Mouse (Mus musculus): ENCODE measurements around the gene Hs6st3.

Gene Hs6st3

DNA sequence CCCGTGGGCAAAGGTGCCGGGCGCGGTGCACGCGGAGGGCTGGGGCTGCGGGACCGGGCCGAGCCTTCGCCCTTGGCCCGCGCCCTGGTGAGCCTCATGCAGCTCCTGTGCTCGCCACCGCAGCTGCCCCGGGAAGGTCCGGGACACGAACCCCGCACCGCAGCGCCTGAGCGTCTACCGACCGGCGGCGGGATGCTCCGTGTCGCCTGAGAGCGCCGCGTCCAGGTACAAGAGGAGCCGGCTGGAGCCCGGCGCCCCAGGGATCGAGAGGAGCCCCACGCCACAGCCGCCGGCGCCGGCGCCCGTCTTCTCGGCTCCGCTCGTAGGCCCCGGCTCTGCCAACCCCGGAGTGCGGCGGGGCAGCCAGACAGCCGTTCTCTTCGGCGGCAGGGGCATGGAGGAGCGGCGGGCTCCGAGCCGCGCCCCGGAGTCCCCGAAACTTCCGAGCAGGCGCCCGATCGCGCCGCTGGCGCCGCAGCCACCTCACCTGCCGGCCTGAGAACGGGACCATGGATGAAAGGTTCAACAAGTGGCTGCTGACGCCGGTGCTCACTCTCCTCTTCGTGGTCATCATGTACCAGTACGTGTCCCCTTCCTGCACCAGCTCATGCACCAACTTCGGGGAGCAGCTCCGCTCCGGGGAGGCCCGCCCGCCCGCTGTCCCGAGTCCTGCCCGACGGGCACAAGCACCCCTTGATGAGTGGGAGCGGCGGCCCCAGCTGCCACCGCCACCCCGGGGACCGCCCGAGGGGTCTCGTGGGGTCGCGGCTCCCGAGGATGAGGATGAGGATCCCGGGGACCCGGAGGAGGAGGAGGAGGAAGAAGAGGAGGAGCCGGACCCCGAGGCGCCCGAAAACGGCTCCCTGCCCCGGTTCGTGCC lies at the start of gene Hs6st3:
TSS of gene Hs6st3 (plus strand) at position 436 of the 880 bp plus-strand sequence.
- peak in 1 of 2 experiments; percentile 11 for DNase-seq (ENCODE audit: low spot score in 2 of 2)

DNA sequence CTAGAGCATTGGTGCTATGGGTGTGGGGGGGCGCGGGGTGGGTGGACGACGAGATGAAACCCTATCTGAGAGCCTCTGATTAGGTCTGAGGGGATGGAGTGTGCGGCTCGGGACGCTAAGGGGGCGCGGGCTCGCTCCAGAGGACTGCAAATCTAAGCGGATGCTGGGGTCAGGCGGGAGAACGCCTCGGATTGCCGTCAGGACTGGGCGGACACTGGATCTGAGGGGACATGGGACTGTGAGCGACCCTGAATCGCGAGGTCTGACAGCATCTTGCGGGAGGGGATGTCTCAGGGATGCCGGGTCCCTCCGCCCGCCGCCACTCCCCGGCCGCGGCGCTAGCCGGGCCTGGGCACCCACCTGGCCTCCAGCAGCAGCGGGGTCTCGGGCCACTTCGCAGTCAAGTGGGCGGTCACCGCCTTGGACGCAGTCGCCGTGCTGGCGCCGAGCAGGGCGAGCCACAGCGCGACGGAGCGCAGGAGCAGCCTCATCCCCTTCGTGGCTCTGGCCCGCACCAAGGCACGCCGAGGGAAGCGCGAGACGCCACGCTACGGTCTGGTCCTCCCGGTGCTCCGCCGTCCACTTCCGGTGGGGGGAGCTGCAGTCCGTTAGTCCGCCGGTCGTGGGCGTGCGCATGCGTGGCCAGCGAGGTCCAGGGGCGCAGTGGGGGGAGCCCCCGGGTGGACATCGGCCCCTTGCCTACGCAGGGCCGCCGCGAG lies 39.1 kb upstream of the Hs6st3 start, which contains the start of gene Uggt2:
TSS of gene Uggt2 (minus strand) at position 580 of the 719 bp plus-strand sequence.
- peak; percentile 70 to 76 for DNase-seq (ENCODE audit: low spot score in 2 of 2)

DNA sequence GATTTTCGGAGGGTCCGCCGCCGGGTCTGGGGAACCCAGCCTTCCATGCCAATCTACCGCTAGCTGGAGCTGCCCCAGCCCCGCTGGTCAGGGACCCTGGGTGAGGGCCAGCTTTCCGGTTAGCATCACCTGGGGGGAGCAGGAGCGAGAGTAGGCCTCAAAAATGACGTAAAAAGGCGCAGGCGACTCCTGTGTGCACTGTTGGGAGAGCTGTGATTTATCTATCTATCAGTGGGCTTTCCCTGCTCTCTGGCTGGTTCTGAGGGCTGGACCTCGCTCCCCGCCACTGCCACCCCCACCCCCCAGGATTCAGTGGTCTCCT lies 38.6 kb upstream of the Hs6st3 start:
- no peak for DNase-seq (ENCODE audit: low spot score in 2 of 2)

DNA sequence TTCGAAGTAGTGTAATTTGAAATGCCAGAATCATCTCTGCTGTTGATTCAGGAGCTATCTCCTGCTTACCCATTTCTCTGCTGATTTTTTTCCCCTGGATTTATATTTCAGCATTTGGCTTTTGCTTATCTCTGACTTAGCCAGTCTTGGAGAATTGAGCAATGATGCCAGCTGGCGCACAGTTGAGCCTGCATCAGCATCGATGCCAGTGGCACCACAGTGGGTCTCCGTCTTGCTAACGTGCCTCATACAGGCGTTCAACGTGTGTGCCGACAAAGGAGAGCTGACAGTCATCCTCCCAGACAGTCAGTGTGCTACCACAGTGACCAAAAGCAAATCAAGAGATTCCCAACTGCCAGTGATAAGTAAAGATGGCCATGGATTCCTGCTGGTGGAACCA lies 30.6 kb upstream of the Hs6st3 start:
- DNase-seq (ENCODE audit: low spot score in 2 of 2): no peak

DNA sequence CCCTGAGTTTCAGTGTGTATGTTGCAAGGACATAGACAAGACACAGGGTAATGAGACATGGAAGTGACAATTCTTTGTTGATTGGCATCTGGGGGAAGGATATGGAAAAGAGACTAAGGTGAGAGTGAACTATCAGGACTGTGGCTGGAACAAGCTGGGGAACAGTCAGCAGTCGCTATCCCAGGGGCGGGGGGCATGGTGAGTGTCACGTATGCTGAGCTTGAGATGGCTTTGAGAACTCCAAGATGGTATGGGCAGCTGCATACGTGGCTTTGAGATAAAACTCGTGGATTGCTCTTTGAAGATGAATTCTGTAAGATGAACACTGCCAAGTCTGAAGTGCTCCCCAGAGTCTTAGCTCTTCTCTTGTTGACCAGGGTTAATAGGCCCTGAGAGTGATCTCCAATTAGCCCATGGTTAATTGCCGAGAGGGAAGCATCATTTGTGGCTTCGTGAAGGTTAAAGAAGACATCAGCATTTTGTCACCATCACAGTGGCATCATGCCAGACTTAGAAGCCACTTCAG lies 29.3 kb upstream of the Hs6st3 start:
- DNase-seq (ENCODE audit: low spot score in 2 of 2): no peak

DNA sequence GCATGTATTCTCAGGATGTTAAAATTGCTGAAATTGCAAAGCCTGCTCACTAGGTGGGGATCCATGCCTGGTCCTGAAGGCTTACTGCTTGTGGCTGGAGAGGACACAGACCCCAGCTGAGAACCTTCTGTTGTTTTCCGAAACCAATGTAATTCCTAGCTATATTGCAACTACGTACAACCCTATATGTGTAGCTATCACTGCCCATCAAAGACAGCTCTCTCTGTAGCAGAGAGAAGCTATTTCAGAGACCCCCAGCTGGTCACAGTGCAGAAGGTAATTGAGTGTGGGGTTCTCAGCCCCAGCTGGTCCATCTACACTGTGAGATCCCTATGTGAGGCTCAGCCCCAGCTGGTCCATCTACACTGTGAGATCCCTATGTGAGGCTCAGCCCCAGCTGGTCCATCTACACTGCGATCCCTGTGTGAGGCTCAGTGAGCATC lies 28.3 kb upstream of the Hs6st3 start:
- DNase-seq (ENCODE audit: low spot score in 2 of 2): no peak

DNA sequence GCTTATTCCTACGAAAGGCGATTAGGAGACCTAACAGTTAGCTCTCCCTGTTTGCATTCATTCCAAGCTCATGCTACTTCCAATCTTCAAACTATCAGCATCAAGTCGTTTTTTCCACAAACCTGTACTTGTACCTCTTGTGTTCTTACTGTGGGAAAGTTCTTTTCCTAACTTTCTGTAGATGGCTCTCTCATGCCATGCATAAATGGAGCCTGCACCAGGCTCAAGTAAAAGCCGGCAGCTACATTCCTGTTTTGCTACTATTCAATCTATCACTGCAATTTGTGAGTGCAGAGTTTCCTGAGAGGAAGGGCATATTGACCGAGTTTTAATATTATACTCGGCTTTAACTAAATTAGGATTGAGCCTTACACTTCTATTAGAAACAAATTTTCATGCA lies 25.6 kb upstream of the Hs6st3 start:
- no peak for DNase-seq (ENCODE audit: low spot score in 2 of 2)

DNA sequence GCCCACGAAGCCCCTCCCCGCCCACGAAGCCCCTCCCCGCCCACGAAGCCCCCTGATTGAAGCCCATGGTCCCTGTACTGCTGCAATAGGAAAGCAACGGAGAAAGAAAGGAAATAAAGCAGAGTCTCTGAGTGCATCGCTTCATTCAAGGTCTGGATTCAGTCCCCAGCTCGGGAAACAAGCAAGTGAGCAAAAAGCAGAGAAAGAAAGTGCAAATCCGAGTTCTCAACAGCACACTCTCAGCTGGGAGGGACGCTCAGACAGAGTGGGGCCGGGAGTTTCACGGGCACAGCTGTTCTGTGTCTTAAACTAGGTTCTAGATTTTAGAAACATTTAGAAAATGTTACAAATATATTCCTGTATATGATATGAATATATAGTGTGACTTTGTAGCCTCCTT lies 14.6 kb upstream of the Hs6st3 start:
- no peak for DNase-seq (ENCODE audit: low spot score in 2 of 2)

DNA sequence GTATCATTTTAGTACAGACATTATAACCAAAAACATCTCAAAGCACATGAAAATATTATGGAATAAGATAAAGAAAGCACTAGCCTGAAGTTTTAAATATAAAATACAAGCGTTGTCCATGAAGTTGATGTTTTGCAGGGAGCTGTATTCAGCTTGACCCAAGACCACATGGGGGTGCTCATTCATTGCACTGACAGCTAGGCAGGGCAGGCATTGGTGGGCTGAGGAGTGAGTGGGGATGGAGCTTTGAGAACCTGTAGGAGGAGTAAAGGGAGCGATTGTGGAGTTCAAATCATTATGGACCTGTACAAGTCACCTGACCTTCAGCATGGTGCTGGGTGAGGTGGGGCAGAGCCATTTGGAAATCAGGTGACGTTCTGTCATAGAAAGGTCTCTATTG lies 14.1 kb upstream of the Hs6st3 start:
- no peak for DNase-seq (ENCODE audit: low spot score in 2 of 2)

DNA sequence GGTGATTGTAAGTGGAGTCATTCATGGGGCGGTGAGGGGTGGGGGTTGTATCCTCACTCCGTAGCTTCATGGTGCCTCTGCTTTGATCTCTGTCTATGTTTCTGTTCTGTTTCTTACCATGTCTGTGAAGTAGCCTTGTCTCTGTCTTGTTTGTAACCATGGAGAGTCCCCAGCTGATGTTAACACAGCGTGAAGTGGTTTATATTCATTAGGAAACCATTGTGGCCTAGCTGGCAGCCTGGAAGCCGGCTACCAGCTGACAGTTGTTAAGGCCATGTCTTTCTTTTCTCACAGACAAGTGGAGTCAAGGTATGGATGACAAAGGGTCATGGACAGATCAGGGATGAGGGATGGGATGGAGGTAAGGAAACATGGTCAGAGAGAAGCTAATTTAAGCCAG lies 12.3 kb upstream of the Hs6st3 start:
- no peak for DNase-seq (ENCODE audit: low spot score in 2 of 2)

DNA sequence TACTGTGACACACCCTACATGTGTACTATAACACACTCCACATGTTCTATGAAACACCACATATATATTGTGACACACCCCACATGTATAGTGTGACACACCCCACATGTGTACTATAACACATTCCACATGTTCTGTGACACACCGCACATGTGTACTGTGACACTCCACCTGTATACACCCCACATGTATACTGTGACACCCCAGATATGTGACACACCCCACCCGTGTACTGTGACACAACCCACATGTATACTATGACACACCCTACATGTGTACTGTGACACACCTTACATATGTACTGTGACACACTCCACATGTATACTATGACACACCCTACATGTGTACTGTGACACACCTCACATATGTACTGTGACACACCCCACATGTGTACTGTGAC lies 10.8 kb upstream of the Hs6st3 start:
- no peak for DNase-seq (ENCODE audit: low spot score in 2 of 2)

DNA sequence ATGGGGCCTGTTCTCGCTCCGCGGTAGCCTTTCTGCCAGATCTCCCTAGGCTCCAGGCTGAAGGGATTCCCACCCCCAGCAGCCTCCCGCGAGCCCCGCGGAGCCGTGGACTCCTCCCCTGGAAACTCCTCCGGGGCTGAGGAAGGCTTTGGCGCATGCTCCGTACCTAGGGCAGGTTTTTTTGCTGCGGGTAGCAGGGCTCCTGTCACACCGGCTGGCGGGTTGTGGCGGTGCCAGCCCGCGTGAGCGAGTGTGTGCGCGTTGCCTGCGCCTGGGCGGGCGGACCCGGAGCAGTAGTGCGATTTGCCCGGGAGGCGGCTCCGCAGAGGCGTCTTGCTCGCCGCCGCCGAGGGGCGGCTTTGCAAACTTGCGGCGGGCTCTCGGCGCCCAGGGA lies 632 bp upstream of the Hs6st3 start:
- peak; percentile 57 to 76 for DNase-seq (ENCODE audit: low spot score in 2 of 2)

DNA sequence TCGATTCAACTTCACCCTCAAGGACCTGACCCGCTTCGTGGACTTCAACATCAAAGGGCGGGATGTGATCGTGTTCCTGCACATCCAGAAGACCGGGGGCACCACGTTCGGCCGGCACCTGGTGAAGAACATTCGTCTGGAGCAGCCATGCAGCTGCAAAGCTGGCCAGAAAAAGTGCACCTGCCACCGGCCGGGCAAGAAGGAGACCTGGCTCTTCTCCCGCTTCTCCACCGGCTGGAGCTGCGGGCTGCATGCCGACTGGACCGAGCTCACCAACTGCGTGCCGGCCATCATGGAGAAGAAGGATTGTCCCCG lies 602 bp downstream of the Hs6st3 start:
- no peak for DNase-seq (ENCODE audit: low spot score in 2 of 2)

DNA sequence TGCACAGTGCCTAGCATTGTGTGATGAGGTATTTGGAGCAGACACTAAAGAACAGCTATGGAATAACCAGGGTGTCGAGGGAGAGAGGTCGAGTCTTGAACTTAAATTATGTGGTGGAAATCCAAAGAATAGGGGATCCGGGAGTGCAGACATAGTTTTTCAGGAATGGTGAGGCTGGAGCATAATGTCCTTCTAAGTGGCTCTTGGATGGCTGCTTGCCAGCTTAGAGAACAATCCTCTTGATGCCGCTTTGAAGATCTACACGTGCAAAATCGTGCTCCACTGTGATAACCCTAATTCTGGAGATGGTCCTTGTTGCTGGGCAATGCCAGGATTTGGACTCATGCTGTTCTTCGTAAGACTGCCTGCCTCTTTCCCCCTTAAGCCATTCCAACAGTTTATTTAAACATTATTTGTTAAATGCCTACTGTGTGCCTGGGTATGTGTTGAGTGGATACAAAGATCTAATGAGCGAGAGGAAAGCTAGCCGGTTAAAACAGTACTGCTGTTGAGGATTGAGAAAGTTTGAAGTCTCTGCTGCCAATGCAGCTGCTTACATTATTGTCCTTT lies 1.3 kb downstream of the Hs6st3 start:
- no peak for DNase-seq (ENCODE audit: low spot score in 2 of 2)

DNA sequence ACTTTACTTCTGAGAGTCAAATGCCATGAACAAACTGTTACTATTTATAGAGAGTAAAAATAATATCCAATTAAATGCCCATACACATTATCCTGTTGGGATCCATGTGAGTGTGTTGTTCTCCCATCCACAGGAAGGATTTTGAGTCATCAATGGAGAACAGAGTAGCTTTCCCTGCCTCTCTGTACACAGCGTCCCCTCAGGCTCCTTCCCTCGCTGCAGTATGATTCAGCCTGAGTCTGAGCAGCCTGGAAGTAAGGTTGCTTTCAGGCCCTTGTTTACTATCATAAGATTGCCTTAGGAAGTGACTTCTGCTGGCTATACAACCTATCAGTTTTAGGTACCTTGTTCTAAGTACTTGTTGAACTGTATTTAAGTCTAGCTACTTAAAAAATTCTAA lies 14.9 kb downstream of the Hs6st3 start:
- DNase-seq (ENCODE audit: low spot score in 2 of 2): no peak

DNA sequence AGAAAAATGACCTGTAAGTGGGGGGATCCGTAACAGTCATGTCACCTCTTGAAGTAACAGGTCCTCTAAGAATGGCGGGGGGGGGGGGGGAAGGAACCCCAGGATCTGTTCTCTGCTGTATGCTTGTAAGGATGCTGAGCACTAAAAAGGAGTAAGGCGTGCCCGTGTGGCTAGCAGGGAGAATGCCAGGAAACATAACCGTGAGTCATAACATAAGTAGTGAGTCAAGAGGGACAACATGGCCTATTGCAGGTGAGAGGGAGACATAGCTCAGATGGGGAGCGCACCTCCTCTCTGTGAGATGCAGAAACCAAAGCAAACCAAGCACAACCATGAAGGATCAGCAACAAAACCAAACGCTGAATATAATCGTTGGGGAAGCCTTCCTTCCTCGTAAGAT lies 55.8 kb downstream of the Hs6st3 start:
- DNase-seq (ENCODE audit: low spot score in 2 of 2): no peak

DNA sequence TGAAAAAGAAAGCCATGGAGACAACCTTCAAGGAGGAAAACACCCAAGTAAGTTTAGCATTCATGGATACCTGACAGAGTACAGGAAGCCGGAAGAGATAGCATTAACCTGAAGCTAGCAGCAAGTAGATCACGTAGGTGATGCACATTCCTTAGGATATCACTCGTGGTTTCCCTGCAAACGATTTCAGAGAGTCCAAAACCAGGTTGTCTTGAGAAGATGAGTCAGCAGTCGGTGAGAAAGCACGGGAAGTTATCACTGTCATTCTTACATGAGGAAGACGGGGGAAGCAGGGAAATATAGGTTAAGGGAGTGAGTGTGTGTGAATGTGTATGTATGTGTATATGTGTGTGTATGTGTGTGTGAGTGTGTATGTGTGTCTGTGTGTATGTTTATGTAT lies 65.4 kb downstream of the Hs6st3 start:
- DNase-seq (ENCODE audit: low spot score in 2 of 2): no peak

DNA sequence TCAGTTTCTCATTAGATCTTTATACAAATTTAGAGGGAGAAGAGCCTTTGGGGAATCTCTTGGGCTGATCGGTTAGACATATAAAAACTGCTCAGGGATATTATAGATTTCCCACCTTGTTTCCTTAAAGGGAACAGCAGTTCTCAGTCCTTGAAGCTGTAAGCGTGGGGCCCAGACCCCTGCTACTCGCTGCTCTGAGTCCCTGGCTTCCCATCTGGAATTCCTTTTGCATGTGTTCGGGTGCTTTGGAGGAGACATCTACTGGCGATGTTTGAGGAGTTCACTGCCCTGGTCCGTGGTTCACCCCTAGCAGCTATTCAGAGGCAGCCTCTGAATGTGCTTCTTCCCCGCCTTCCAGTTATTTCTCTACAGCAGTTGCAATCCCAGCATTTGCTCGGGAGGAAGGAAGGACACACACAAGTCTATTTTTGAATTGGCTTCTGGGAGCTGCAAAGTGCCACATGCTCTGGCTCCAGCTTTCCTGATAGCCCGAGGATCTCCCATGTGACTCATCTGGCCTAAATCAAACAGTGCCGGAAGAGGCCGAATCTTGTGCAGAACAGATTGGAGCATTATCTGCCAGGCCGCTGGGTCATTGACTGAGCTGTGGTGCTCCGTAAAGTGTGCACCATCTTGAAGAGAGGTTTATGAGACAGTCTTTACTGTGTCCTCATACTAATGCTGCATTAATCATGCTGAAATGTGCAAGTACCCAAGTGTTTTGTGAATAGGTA lies 77.6 kb downstream of the Hs6st3 start:
- no peak for DNase-seq (ENCODE audit: low spot score in 2 of 2)

DNA sequence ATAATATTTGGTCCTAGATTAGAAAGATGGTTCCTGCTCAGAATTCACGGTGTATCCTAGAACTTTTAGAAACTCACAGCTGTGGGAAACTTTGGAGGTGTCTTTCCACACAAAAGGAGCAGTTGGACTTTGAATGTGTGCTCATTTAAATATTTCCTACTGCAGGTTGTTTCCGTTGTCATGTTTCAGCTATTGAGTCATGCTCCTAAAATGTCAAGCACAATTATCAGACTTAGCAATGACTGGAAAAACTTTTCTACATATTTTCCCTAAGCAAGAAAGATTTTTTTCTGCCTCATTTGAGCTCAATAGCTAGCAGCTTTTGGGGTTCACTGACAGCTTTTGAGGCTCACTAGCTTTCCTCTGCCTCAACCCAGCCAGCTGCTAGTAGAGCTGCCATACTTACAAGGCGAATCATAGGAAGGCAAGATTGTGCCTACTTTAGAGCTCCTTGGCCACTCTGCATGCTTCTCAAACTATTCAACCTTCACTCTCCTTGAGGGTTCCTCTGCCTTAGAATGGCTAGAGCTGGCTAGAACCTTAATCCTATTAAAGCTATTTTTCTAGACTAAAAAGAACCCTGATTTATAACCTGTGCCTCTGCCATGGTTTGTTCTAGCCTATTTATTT lies 89.7 kb downstream of the Hs6st3 start:
- no peak for DNase-seq (ENCODE audit: low spot score in 2 of 2)

DNA sequence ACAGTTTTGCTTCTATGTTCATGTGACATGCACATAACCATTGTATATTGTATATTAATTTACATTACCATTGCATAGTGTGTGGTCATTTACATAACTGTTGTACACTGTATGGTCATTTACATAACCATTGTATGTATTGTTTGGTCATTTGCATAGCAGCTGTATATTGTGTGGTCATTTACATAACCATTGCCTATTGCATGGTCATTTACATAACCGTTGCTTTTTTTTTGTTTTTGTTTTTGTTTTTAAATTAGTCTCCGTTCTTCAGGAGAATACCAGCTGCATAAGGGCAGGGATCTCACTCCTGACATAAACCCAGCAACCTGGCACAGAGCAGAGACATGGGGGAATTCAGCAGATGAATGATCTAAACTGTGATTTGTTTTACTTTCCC lies 95.5 kb downstream of the Hs6st3 start:
- DNase-seq (ENCODE audit: low spot score in 2 of 2): no peak

DNA sequence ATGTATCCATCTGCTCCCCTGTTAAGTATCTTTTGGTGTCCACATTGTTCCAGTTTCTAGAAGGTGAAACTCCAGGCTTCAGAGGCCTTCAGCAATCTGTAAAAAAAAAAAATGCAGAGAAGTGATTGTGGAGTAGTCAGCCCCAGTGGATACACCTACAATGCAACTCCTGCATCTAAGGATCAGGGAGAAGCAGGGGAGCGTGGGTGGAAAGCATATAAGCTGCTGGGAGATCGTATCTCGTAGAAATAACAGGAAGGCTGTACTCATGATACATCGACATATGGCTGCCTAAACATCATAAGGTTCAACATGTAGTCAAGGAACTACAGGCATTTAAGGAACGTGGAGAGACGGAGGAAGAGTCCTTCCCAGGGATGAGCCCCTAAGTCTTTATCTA lies 109.0 kb downstream of the Hs6st3 start:
- no peak for DNase-seq (ENCODE audit: low spot score in 2 of 2)

Measured in frontal cortex, postnatal 25 days (tissue).